Mouse (Mus musculus) cerebellum, adult 2 months (tissue): ENCODE measurements around the gene Aunip.

ENCODE experiments used
- CTCF ChIP-seq: fragments of 200-500 bp; IDR thresholded peaks from 2 replicates; pipeline ENCODE4 v1.5.1; 2011; ENCODE audit warnings: low read depth, mild to moderate bottlenecking, control low read depth, low read length, moderate library complexity, borderline replicate concordance; ENCODE audit not compliant: insufficient read depth
- POLR2A ChIP-seq: fragments of 200-500 bp; IDR thresholded peaks from 2 replicates; pipeline ENCODE4 v1.6.1; 2011; ENCODE audit warnings: low read length, control low read depth, borderline replicate concordance; ENCODE audit not compliant: insufficient read depth

DNA sequence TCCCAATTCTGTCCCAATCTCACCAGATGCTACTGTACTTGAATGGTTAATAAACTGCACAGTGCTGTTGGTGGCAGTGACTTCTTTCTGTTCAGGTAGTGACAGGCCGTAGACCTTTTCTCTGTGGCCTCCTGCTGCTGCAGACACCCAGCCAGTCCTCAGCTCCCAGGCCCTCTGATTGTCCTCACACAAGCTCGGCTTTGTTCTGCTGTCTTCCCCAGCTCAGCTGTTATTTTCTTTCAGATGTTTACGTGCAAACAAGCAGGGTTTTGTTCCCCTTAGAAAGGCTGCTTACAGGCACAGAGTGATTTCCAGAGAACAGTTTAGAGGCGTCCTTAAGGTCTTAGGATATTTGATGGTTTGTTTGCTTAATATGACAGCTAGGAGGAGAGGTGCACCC, 37.0 kb upstream of the Aunip start:
- no peak for TF ChIP-seq POLR2A
- no peak for TF ChIP-seq CTCF
